Mouse (Mus musculus) intestine, embryonic 14.5 days (tissue): Measurements from ENCODE around the gene Ano10. TPM values are rescaled to one million over a fixed set of nuclear protein-coding genes. Genes with fewer than 3 reads are reported as not detected.

Experiments used
- ATAC-seq: fragments of 200-750 bp; cut with Nextera tagmentation; replicated peaks from 2 replicates; pipeline ENCODE4 v1.8.0; 2017; ENCODE audit warnings: low read depth, moderate number of reproducible peaks, moderate TSS enrichment, moderate library complexity; ENCODE audit not compliant: low FRiP score, low TSS enrichment
- DNase-seq: peaks from one replicate; pipeline ENCODE4 v3.0.0-alpha.2; 2018; ENCODE audit warnings: low spot score
- H3K27ac ChIP-seq: fragments of 300-500 bp; sonication (generic); 2 replicates; pipeline ENCODE4 v1.5.1; 2014; ENCODE audit warnings: low read depth, mild to moderate bottlenecking, control low read depth
- H3K27me3 ChIP-seq: fragments of 300-500 bp; sonication (generic); replicated peaks from 2 replicates; pipeline ENCODE4 v1.6.1; 2014; ENCODE audit warnings: low read length, control low read depth; ENCODE audit not compliant: control insufficient read depth, insufficient read depth
- H3K36me3 ChIP-seq: fragments of 300-500 bp; sonication (generic); 2 replicates; pipeline ENCODE4 v1.6.1; 2014; ENCODE audit warnings: low read length, control low read depth; ENCODE audit not compliant: control insufficient read depth, insufficient read depth
- H3K4me1 ChIP-seq: fragments of 300-500 bp; sonication (generic); replicated peaks from 2 replicates; pipeline ENCODE4 v1.6.1; 2014; ENCODE audit warnings: low read length, control low read depth, mixed read lengths; ENCODE audit not compliant: control insufficient read depth, insufficient read depth
- H3K4me2 ChIP-seq: fragments of 300-500 bp; sonication (generic); 2 replicates; pipeline ENCODE4 v1.6.1; 2014; ENCODE audit warnings: low read length
- H3K4me3 ChIP-seq: fragments of 300-500 bp; sonication (generic); 2 replicates; pipeline ENCODE4 v1.5.1; 2014; ENCODE audit warnings: low read depth, low read length, control low read depth, mixed read lengths
- H3K9ac ChIP-seq: fragments of 300-500 bp; sonication (generic); 2 replicates; pipeline ENCODE4 v1.6.1; 2014; ENCODE audit warnings: mild to moderate bottlenecking, low read length
- H3K9me3 ChIP-seq: fragments of 300-500 bp; sonication (generic); 2 replicates; pipeline ENCODE4 v1.6.1; 2016; ENCODE audit warnings: low read length, control low read depth; ENCODE audit not compliant: control insufficient read depth
- WGBS: fragments of 180-500 bp; shearing (Covaris S2); extraction: QIAGEN DNeasy Blood & Tissue Kit; methylation state at CpG from one replicate; pipeline ENCODE4 v1.1.7; 2014; 5-methylcytosine and 5-hydroxymethylcytosine counted together
- polyA plus RNA-seq: library from polyadenylated mRNA; unstranded; fragments of >200 nt; fragmentation: Nextera tagmentation; extraction: Ambion mirVana; gene quantifications from 2 replicates; pipeline ENCODE4 v1.2.1, GENCODE M21; 2014

Ano10 gene
- polyA plus RNA-seq, 1 experiment from 2014 or later = 41.6 TPM

GRCm38 (mm10) chr9:122138371-122139029, 155.7 kb downstream of the Ano10 start:
- DNase-seq (no peak), ATAC-seq (no peak)
- no peak overlapping the region for H3K9ac ChIP-seq
- no peak overlapping the region for H3K27ac ChIP-seq
- peaks cover 20% of the 10 kb centered on the region; the same call in 1 of the 2 replicates for H3K36me3 ChIP-seq
- WGBS = 92% methylated on average over 4 of the region's 4 CpGs
- peaks cover 11% of the 10 kb centered on the region; the same call in 1 of the 2 replicates for H3K4me1 ChIP-seq
- H3K27me3 ChIP-seq = no peaks in the 10 kb centered on the region
- H3K4me3 ChIP-seq = no peak overlapping the region
- H3K4me2 ChIP-seq = no peak overlapping the region
- H3K9me3 ChIP-seq = no peaks in the 10 kb centered on the region

- H3K4me2 ChIP-seq = no peak overlapping the region
- 78% methylated on average over 1 of the region's 1 CpGs for WGBS
- H3K9me3 ChIP-seq = no peaks in the 10 kb centered on the region
- H3K27ac ChIP-seq = no peak overlapping the region
- H3K27me3 ChIP-seq = no peaks in the 10 kb centered on the region
- no peak for DNase-seq
- no peak overlapping the region for H3K4me3 ChIP-seq
- no peak for ATAC-seq
- H3K36me3 ChIP-seq = peaks cover 22% of the 10 kb centered on the region; the same call in 1 of the 2 replicates
- no peak overlapping the region for H3K9ac ChIP-seq
- H3K4me1 ChIP-seq = peaks cover 11% of the 10 kb centered on the region; the same call in 1 of the 2 replicates
Measured at GRCm38 (mm10) chr9:122137960-122138359, 156.3 kb downstream of the Ano10 start.

DNA sequence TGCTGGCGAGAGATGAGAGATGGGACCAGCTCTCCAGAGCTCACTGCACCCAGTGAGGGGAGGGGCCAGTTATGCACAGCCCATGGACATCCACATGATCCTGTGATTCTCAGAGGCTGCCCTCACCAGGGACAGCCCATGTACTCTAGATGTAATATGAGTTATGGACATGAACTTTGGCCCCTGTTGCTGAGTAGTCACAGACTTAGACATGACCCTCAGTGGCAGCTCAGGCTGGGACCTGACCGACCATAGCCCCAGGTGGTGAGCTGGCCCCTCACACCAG, 158.4 kb downstream of the Ano10 start:
- Histone ChIP-seq H3K27me3 (no peaks in the 10 kb centered on the region), H3K4me3 (no peak overlapping the region), H3K4me2 (no peak overlapping the region), H3K9me3 (no peaks in the 10 kb centered on the region), H3K4me1 (peaks cover 12% of the 10 kb centered on the region), H3K36me3 (peaks cover 27% of the 10 kb centered on the region; the same call in 1 of the 2 replicates), H3K27ac (no peak overlapping the region), H3K9ac (no peak overlapping the region)
- peak; percentile 40; the same call in 1 of the 2 replicates for ATAC-seq
- 74% methylated on average over 2 of the region's 2 CpGs for WGBS
- DNase-seq = no peak

- Histone ChIP-seq H3K27me3 (no peaks in the 10 kb centered on the region), H3K4me2 (no peak overlapping the region), H3K27ac (no peak overlapping the region), H3K9me3 (no peaks in the 10 kb centered on the region), H3K36me3 (peaks cover 27% of the 10 kb centered on the region; the same call in 1 of the 2 replicates), H3K4me1 (peaks cover 17% of the 10 kb centered on the region), H3K9ac (no peak overlapping the region), H3K4me3 (no peak overlapping the region)
- DNase-seq (no peak), ATAC-seq (peak; percentile 50; the same call in 1 of the 2 replicates)
- 43% methylated on average over 1 of the region's 1 CpGs for WGBS
Measured at GRCm38 (mm10) chr9:122135095-122135884, 158.9 kb downstream of the Ano10 start.

- Histone ChIP-seq H3K9ac (no peak overlapping the region), H3K4me2 (no peak overlapping the region), H3K36me3 (peaks cover 13% of the 10 kb centered on the region; the same call in 1 of the 2 replicates), H3K4me3 (no peak overlapping the region), H3K9me3 (no peaks in the 10 kb centered on the region), H3K27me3 (no peaks in the 10 kb centered on the region), H3K4me1 (peaks cover 25% of the 10 kb centered on the region), H3K27ac (no peak overlapping the region)
- no peak for DNase-seq
- ATAC-seq = no peak
- WGBS = 66% methylated on average over 7 of the region's 7 CpGs
Measured at GRCm38 (mm10) chr9:122132145-122132544, 162.1 kb downstream of the Ano10 start.

DNA sequence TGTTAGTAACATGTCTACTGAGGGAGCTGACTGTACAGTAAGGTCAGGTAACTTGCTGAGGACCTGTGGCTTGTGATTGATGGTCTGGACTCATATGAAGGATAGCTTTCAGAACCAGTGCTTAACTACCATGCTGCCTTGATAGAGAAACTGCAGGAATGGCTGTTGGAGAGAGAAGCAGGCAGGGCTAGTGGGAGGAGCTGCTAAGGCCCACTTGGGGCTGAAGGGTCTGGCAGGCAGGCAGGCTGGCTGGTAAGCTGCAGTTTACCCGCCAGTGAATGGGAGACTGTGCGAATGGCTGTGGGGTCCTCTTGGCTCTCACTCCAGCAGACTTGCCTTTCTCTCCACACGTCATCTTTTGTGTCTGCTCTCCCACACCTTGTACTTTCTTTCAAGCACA, 163.6 kb downstream of the Ano10 start:
- ATAC-seq (no peak), DNase-seq (no peak)
- H3K4me2 ChIP-seq = peak overlapping the region; percentile 8; the same call in 1 of the 2 replicates
- no peak overlapping the region for H3K9ac ChIP-seq
- WGBS = 22% methylated on average over 3 of the region's 3 CpGs
- peaks cover 11% of the 10 kb centered on the region; the same call in 1 of the 2 replicates for H3K36me3 ChIP-seq
- no peak overlapping the region for H3K4me3 ChIP-seq
- no peaks in the 10 kb centered on the region for H3K27me3 ChIP-seq
- H3K4me1 ChIP-seq = peaks cover 25% of the 10 kb centered on the region
- H3K27ac ChIP-seq = peak overlapping the region; percentile 7; the same call in 1 of the 2 replicates
- H3K9me3 ChIP-seq = no peaks in the 10 kb centered on the region

DNA sequence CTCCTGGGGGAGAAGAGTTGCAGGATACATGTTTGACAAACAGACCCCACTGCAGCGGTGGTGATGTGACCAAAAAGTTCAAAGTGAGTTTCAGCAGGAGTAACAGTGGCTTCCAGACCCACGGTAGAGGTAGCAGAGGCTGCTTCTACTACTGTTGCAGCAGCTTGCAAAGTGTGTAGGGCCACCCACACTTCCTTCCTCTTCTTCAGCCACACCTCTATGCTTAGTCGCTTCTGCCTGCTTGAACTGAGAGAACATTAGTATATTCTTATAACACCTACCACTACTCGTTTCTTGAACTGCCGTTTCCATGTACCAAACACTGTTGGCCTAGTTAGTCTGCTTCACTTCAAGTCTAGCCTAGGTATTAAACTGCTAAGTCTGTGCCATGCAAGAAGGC, 165.5 kb downstream of the Ano10 start:
- Histone ChIP-seq H3K4me1 (peaks cover 19% of the 10 kb centered on the region), H3K9ac (no peak overlapping the region), H3K4me2 (no peak overlapping the region), H3K4me3 (no peak overlapping the region), H3K9me3 (no peaks in the 10 kb centered on the region), H3K27ac (no peak overlapping the region), H3K36me3 (peaks cover 6% of the 10 kb centered on the region; the same call in 1 of the 2 replicates), H3K27me3 (no peaks in the 10 kb centered on the region)
- WGBS = 52% methylated on average over 5 of the region's 5 CpGs
- ATAC-seq (no peak), DNase-seq (no peak)

DNA sequence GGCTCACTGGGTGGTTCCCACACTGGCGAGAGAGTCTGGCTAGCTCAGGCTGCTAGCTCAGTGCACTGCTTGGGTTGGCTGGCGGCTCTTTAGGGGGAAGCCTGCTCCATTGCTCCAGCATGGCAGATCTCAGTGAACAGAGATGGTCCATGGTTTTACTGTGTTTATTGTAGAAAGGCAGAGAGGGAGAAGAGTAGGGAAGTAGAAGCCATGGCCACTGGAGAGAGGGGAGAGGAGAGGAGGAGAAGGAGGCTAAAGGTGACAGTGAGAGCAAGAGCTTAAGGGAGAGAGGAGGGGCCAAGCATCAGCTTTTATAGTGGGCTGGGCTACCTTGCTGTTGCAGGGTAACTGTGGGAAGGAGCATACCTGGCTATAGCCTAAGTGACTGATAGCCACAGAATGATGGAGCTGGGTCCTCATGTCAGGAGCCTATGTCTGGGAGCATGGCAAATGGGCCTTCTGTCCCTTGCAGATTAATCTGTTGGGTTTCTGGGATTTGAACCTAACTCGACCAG, 166.9 kb downstream of the Ano10 start:
- Histone ChIP-seq H3K36me3 (no peaks in the 10 kb centered on the region), H3K4me1 (peaks cover 19% of the 10 kb centered on the region), H3K27ac (no peak overlapping the region), H3K9ac (no peak overlapping the region), H3K4me3 (no peak overlapping the region), H3K27me3 (no peaks in the 10 kb centered on the region), H3K4me2 (no peak overlapping the region), H3K9me3 (no peaks in the 10 kb centered on the region)
- 71% methylated on average over 3 of the region's 3 CpGs for WGBS
- DNase-seq (no peak), ATAC-seq (no peak)
